Mouse (Mus musculus) megakaryocyte, embryonic 14.5 days (primary cell): ENCODE data around the gene Speg. TPM values are rescaled to one million over a fixed set of nuclear protein-coding genes. Genes with fewer than 3 reads are reported as not detected.

ENCODE experiments used
- H3K27me3 ChIP-seq: replicated peaks from 2 replicates; pipeline ENCODE3; 2012; ENCODE audit warnings: inconsistent platforms
- H3K36me3 ChIP-seq: replicated peaks from 2 replicates; pipeline ENCODE3; 2012; ENCODE audit warnings: low read length, inconsistent platforms, mixed read lengths
- H3K4me1 ChIP-seq: 2 replicates; pipeline ENCODE4 v1.6.1; 2012; ENCODE audit warnings: inconsistent platforms
- H3K4me3 ChIP-seq: replicated peaks from 2 replicates; pipeline ENCODE3; 2012; ENCODE audit warnings: moderate library complexity, mild to moderate bottlenecking, inconsistent platforms
- H3K9me3 ChIP-seq: 2 replicates; pipeline ENCODE4 v1.6.1; 2012; ENCODE audit warnings: inconsistent platforms
- FLI1 ChIP-seq: IDR thresholded peaks from 2 replicates; pipeline ENCODE4 v1.6.1; 2012; ENCODE audit warnings: low read length, inconsistent platforms, mixed read lengths
- GATA1 ChIP-seq: IDR thresholded peaks from 3 replicates; pipeline ENCODE4 v1.6.1; 2012; ENCODE audit warnings: mixed read lengths, low read length, inconsistent platforms, borderline replicate concordance
- polyA plus RNA-seq: library from polyadenylated mRNA; stranded (reverse); fragments of >175 nt; gene quantifications from 2 replicates; pipeline ENCODE4 v1.2.3, GENCODE M21; 2012; ENCODE audit warnings: low replicate concordance; ENCODE audit not compliant: insufficient read depth

Speg gene
- polyA plus RNA-seq, result 48.7 TPM in 1 of 2 replicates, not detected in the other

GRCm38 (mm10) chr1:75374950-75375936 is at the start of gene Speg:
Gene Speg, plus strand, starts transcription at chr1:75375297.
- H3K27me3 ChIP-seq, result peaks cover 84% of the 10 kb centered on the region
- TF ChIP-seq GATA1 (no peak), FLI1 (no peak)
- H3K9me3 ChIP-seq, result no peaks in the 10 kb centered on the region
- no peak within 1 kb of the TSS for H3K4me3 ChIP-seq
- H3K4me1 ChIP-seq, result no peaks in the 10 kb centered on the region
- H3K36me3 ChIP-seq, result no peaks in the 10 kb centered on the region

GRCm38 (mm10) chr1:75327461-75327860 is 47.6 kb upstream of the Speg start:
- no peaks in the 10 kb centered on the region for H3K36me3 ChIP-seq
- TF ChIP-seq FLI1, result no peak
- TF ChIP-seq GATA1, result no peak
- no peaks in the 10 kb centered on the region for H3K4me1 ChIP-seq
- peaks cover 5% of the 10 kb centered on the region for H3K27me3 ChIP-seq
- no peak overlapping the region for H3K4me3 ChIP-seq
- peaks cover 12% of the 10 kb centered on the region for H3K9me3 ChIP-seq

DNA sequence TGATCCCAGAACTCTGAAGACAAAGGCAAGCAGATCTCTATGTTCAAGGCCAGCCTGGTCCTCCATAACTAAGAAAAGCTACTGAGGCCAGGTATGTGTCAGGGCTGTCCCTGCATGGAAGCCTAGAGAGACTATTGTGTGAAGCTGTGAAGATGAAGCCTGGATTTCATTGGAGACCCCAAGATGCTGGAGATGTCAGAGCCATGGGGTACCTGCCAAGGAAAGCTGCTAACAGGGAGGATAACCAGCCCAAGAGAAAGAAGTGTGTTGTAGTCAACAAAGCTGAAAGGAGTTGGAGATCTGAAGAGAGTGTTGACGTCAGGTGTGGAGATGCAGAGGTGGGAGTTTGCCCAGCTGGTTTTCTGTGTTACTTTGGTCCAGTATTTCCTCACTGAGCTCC is 43.8 kb upstream of the Speg start:
- no peak for TF ChIP-seq FLI1
- no peak for TF ChIP-seq GATA1

DNA sequence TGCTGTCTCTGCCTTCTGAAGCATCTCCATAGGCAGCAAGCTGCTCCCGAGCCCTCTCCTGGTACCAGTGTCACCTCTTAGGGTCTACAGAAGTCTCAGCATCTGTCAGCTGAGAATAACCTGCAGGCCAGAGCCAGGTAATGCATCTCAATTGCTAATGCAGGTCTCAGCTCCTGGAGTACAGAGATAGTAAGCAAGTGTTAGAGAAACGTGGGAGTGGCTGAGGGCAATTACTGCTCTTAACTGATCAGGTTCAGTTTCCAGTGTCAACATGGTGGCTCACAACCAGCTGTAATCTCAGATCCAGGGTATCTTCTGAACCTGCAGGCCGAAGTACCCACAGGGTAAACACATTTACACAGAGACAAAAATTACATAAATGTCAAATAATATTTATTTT is 38.6 kb upstream of the Speg start:
- no peak for TF ChIP-seq FLI1
- TF ChIP-seq GATA1, result no peak
- H3K36me3 ChIP-seq, result no peaks in the 10 kb centered on the region
- H3K9me3 ChIP-seq, result no peaks in the 10 kb centered on the region
- peaks cover 45% of the 10 kb centered on the region for H3K27me3 ChIP-seq
- H3K4me3 ChIP-seq, result no peak overlapping the region
- H3K4me1 ChIP-seq, result no peaks in the 10 kb centered on the region

More for the DNA sequence above, 43.8 kb upstream of the Speg start:
- no peaks in the 10 kb centered on the region for H3K4me1 ChIP-seq
- no peak overlapping the region for H3K4me3 ChIP-seq
- peaks cover 9% of the 10 kb centered on the region for H3K9me3 ChIP-seq
- H3K27me3 ChIP-seq, result peaks cover 14% of the 10 kb centered on the region
- H3K36me3 ChIP-seq, result no peaks in the 10 kb centered on the region

GRCm38 (mm10) chr1:75337097-75337496 is 38.0 kb upstream of the Speg start:
- H3K9me3 ChIP-seq, result no peaks in the 10 kb centered on the region
- peaks cover 49% of the 10 kb centered on the region for H3K27me3 ChIP-seq
- TF ChIP-seq GATA1, result no peak
- no peak for TF ChIP-seq FLI1
- no peaks in the 10 kb centered on the region for H3K4me1 ChIP-seq
- no peak overlapping the region for H3K4me3 ChIP-seq
- no peaks in the 10 kb centered on the region for H3K36me3 ChIP-seq

GRCm38 (mm10) chr1:75338091-75338694 is 36.9 kb upstream of the Speg start:
- peaks cover 54% of the 10 kb centered on the region for H3K27me3 ChIP-seq
- H3K9me3 ChIP-seq, result no peaks in the 10 kb centered on the region
- no peak overlapping the region for H3K4me3 ChIP-seq
- H3K36me3 ChIP-seq, result no peaks in the 10 kb centered on the region
- no peaks in the 10 kb centered on the region for H3K4me1 ChIP-seq
- TF ChIP-seq FLI1 (no peak), GATA1 (no peak)

- Histone ChIP-seq H3K27me3 (peaks cover 65% of the 10 kb centered on the region), H3K4me1 (no peaks in the 10 kb centered on the region), H3K9me3 (no peaks in the 10 kb centered on the region), H3K4me3 (no peak overlapping the region), H3K36me3 (no peaks in the 10 kb centered on the region)
- TF ChIP-seq GATA1 (no peak), FLI1 (no peak)
Measured at GRCm38 (mm10) chr1:75339337-75339736, 35.8 kb upstream of the Speg start.

- Histone ChIP-seq H3K4me3 (no peak overlapping the region), H3K36me3 (no peaks in the 10 kb centered on the region), H3K4me1 (peaks cover under 1% of the 10 kb centered on the region; the same call in 1 of the 2 replicates), H3K27me3 (peaks cover 73% of the 10 kb centered on the region), H3K9me3 (no peaks in the 10 kb centered on the region)
- TF ChIP-seq FLI1 (no peak), GATA1 (no peak)
Measured at GRCm38 (mm10) chr1:75340519-75340918, 34.6 kb upstream of the Speg start.

DNA sequence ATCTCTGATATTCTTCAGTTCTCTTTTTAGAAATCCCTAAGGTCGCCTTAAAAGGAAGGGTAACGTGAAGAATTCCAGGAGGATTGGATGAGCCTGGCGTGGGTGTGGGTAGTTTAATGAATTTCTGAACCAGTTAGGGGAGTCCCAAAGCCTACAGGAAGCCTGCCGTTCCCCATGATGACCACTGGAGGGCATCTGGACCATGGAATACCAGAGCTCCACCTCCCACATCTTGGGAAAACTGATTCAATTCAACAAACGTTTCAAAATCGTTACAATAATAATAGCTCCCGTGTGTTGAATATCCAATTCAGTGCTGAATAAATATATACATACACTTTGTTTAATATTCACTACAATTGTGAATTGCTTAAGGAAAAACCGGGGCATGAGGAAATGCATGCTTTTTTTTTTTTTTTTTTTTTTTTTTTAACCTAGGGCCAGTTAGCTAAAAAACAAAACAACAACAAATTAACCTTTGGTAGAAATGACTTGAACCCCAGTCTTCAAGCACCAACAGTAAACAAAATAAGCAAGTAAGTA is 32.2 kb upstream of the Speg start:
- TF ChIP-seq GATA1 (no peak), FLI1 (no peak)
- H3K27me3 ChIP-seq, result peaks cover 81% of the 10 kb centered on the region
- peaks cover 7% of the 10 kb centered on the region; the same call in 1 of the 2 replicates for H3K4me1 ChIP-seq
- H3K36me3 ChIP-seq, result no peaks in the 10 kb centered on the region
- no peak overlapping the region for H3K4me3 ChIP-seq
- H3K9me3 ChIP-seq, result no peaks in the 10 kb centered on the region
